Mouse (Mus musculus) kidney, adult 2 months (tissue): ENCODE measurements around the gene Mfsd11.
A peak's percentile ranks its signal among the peaks of the same experiment; 100 is the strongest.

ENCODE experiments used
- CTCF ChIP-seq: fragments of 200-500 bp; conservative IDR thresholded peaks from 2 replicates; pipeline ENCODE4 v1.5.1; 2011; ENCODE audit warnings: low read depth, mild to moderate bottlenecking, control low read depth, low read length, moderate library complexity, mixed read lengths; ENCODE audit not compliant: insufficient read depth, insufficient read length
- POLR2A ChIP-seq: fragments of 200-500 bp; IDR thresholded peaks from one replicate; pipeline ENCODE4 v1.6.1; 2011; ENCODE audit warnings: low read depth, low read length, control low read depth

DNA sequence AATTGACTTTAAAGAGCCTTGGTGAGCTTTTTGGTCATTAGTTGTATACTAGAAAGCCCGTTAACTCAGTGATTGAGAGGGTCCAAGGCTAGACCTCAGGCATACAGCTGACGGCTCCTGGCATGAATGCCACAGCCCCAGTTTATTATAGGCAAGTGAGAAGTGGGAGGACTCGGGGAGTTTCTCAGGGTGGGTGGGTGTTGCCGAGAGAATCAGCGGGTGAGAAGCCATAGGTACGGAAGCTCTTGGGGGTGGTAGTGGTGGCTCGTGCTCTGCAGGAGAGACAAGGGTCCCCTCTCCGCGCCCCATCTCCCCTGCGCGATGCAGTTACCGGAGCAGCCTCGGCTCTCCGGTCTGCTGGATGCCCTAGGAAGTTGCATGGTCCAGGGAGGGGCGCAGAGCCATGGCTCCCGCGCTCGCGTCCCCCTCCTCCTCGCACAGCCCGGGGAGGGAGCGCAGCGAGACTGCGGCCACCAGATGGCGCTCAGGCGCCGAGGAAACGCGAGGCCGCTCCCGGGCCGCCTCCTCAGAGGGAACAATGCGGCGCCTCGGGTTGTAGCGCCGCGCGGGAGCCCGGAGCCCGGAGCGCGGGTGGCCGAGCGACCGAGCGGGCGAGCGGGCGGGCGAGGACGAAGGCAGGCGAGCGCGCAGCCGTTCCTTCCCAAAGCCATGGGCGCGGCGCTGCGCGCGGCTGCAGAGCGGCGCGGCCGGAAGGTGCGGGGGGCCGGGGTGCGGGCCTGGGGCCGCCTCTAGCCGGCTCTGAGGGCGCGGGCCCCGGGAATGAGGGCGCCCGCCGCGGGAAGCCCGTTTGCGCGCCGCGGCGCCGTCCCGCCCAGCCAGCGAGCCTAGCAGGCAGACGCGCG, 66.3 kb downstream of the Mfsd11 start, which contains the start of gene Mgat5b:
- TF ChIP-seq CTCF = peak; percentile 75
- no peak for TF ChIP-seq POLR2A
